Mouse (Mus musculus): ENCODE data around the gene Gse1.

GRCm38 (mm10) chr8:120383204-120383560, 154.9 kb downstream of the Gse1 start:
- TF ChIP-seq POLR2A (IDR thresholded peaks at IDR 0.05; ENCODE audit: insufficient read length, low read depth) (no peak), E2F4 (IDR thresholded peaks at IDR 0.05; ENCODE audit: insufficient read depth) (no peak), CEBPB (IDR thresholded peaks at IDR 0.05; ENCODE audit: insufficient read depth, poor library complexity, severe bottlenecking) (no peak), USF1 (IDR thresholded peaks at IDR 0.05; ENCODE audit: low read depth) (no peak), TCF3 (IDR thresholded peaks at IDR 0.05; ENCODE audit: insufficient read length, low read depth) (no peak), MAX (IDR thresholded peaks at IDR 0.05; ENCODE audit: low read depth) (no peak), MYOG (IDR thresholded peaks at IDR 0.05; ENCODE audit: control insufficient read depth in 1 of 3, insufficient read depth in 1 of 3, insufficient read length in 2 of 3, low read depth in 2 of 3) (no peak), TCF12 (IDR thresholded peaks at IDR 0.05; ENCODE audit: insufficient read depth, poor library complexity, severe bottlenecking) (no peak), SRF (IDR thresholded peaks at IDR 0.05; ENCODE audit: control insufficient read depth, insufficient read length, low read depth) (no peak), REST (IDR thresholded peaks at IDR 0.05; ENCODE audit: insufficient read depth, insufficient read length) (no peak)

Data from myocyte (in vitro differentiated cells).